Mouse (Mus musculus): ENCODE data around the gene Trp53inp2.

DNA sequence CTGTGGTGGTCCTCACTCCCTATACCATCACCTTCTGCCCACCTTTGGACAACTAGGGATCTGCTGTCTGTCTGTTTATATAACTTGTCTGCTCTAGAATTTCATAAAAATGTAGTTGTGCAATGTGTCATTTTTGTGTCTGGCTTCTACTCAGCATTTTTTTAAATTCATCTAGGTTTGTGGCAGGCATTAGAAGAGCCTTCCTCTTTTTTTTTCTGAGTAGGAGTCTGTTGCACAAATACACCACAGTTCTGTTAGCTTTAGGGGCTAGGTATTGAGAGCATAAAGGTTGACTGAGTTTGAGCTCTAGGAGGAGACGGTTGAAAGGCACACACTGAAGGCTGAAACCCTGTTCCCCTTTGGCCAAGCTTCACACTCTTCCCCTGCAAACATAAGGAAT, 7.6 kb upstream of the Trp53inp2 start:
- TF ChIP-seq POLR2A (IDR thresholded peaks at IDR 0.05; ENCODE audit: insufficient read depth, low read depth, low read length) (no peak), CTCF (IDR thresholded peaks at IDR 0.05; ENCODE audit: insufficient read depth, low read depth, low read length) (no peak)

Data from olfactory bulb, adult 2 months (tissue).